Mouse (Mus musculus): Measurements from ENCODE around the gene Gm4297. TPM values are rescaled to one million over a fixed set of nuclear protein-coding genes. Genes with fewer than 3 reads are reported as not detected.
"Not testable (repeated sequence)": the region's sequence is repeated elsewhere in the genome, so short reads cannot be mapped to it uniquely, and the experiment has no call there.

Gm4297 gene
- polyA plus RNA-seq (2015; fragmentation: Nextera tagmentation; extraction: Ambion mirVana) = not detected in 2 replicates

DNA sequence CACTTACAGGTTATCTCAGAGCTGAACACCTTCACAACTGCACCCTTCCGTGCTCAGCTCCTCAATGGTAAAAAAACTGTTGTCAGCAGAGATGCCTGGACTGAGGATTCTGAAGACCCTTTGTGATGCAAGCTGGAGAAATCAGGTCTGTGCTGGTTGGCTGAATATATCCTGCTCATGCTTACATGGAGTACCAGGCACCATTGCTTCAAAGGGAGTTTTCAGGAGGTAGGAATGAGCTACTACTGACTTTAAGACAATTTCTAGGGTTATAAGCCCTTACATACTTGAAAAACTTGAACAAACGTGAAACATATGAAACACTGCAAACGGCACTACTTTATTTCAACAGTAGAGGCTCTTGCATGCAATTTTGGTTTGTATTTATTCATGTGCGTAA is at the start of gene Gm4297:
TSS of gene Gm4297 (minus strand) at position 101 of the 400 bp plus-strand sequence.
- not testable (repeated sequence) for H3K9me3 ChIP-seq; H3K27ac ChIP-seq (replicated peaks); ATAC-seq (ENCODE audit: low read depth); H3K4me1 ChIP-seq (replicated peaks); H3K27me3 ChIP-seq; H3K4me2 ChIP-seq; H3K9ac ChIP-seq; H3K36me3 ChIP-seq; H3K4me3 ChIP-seq
- WGBS = 85% methylated on average over 4 of the region's 4 CpGs

Small RNAs within 50 kb of the gene (microRNA-seq; reads per million reads assigned to microRNA genes)
- not detected for gene Gm27839
- not detected for gene Gm27910

Other genes with a start within 250 kb of the Gm4297 start
- not detected in 2 replicates for gene Gm5934, start 74.1 kb downstream of the Gm4297 start, polyA plus RNA-seq (2015; fragmentation: Nextera tagmentation; extraction: Ambion mirVana)
- gene Gm5935, start 200.3 kb upstream of the Gm4297 start, polyA plus RNA-seq (2015; fragmentation: Nextera tagmentation; extraction: Ambion mirVana) = not detected in 2 replicates